Mouse (Mus musculus): ENCODE measurements at regions not wholly inside any gene's neighbourhood (a gene's known extent, or its start where the extent isn't known, plus 50 kb on each side); places are given as distances from the start of the nearest gene placed in this dataset.

DNA sequence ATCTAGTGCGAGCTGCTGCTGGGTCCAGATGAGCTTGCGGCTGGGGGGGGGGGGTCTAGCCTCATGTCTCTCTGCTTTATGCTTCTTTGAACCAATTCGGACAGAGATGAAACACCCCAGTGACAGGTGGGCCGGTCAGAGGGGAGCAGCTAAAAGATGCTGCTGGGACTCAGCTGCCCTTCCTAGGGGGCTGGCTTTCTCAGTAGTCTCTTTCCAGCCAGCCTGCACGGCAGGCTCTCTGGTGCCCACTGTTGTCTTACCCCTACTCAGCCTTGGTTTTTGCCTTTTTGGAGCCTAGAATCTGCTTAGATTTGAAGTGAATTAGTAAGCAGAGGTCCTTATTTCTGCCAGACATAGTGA, 133.7 kb downstream of the Zfp706 start:
- no peak for TF ChIP-seq GATA1 (IDR thresholded peaks at IDR 0.05; ENCODE audit: low read length)
- TF ChIP-seq TAL1 (IDR thresholded peaks at IDR 0.05; ENCODE audit: low read length), result no peak

Data from erythroblast, embryonic 14.5 days (primary cell).